Mouse (Mus musculus) intestine, embryonic 15.5 days (tissue): ENCODE data around the gene Pgap3. TPM values are rescaled to one million over a fixed set of nuclear protein-coding genes. Genes with fewer than 3 reads are reported as not detected.

Experiments used
- ATAC-seq: fragments of 200-750 bp; cut with Nextera tagmentation; 2 replicates; pipeline ENCODE4 v1.8.0; 2017; ENCODE audit warnings: moderate TSS enrichment, moderate library complexity
- H3K27ac ChIP-seq: fragments of 300-500 bp; sonication (generic); 2 replicates; pipeline ENCODE4 v1.5.1; 2015; ENCODE audit warnings: mild to moderate bottlenecking, inconsistent platforms
- H3K27me3 ChIP-seq: fragments of 300-500 bp; sonication (generic); replicated peaks from 2 replicates; pipeline ENCODE4 v1.6.1; 2015; ENCODE audit warnings: inconsistent platforms
- H3K36me3 ChIP-seq: fragments of 300-500 bp; sonication (generic); 2 replicates; pipeline ENCODE4 v1.6.1; 2015; ENCODE audit warnings: inconsistent platforms
- H3K4me1 ChIP-seq: fragments of 300-500 bp; sonication (generic); replicated peaks from 2 replicates; pipeline ENCODE4 v1.6.1; 2015; ENCODE audit warnings: inconsistent platforms
- H3K4me2 ChIP-seq: fragments of 300-500 bp; sonication (generic); replicated peaks from 2 replicates; pipeline ENCODE4 v1.6.1; 2015; ENCODE audit warnings: mild to moderate bottlenecking, inconsistent platforms
- H3K4me3 ChIP-seq: fragments of 300-500 bp; sonication (generic); replicated peaks from 2 replicates; pipeline ENCODE4 v1.5.1; 2015; ENCODE audit warnings: inconsistent platforms
- H3K9ac ChIP-seq: fragments of 300-500 bp; sonication (generic); 2 replicates; pipeline ENCODE4 v1.6.1; 2015; ENCODE audit warnings: inconsistent platforms
- H3K9me3 ChIP-seq: fragments of 300-500 bp; sonication (generic); 2 replicates; pipeline ENCODE4 v1.6.1; 2016; ENCODE audit warnings: inconsistent platforms
- WGBS: fragments of 180-500 bp; shearing (Covaris S2); methylation state at CpG from one replicate; pipeline ENCODE4 v1.1.7; 2015; 5-methylcytosine and 5-hydroxymethylcytosine counted together
- polyA plus RNA-seq: library from polyadenylated mRNA; unstranded; fragments of >200 nt; fragmentation: Nextera tagmentation; extraction: Ambion mirVana; gene quantifications from 2 replicates; pipeline ENCODE4 v1.2.1, GENCODE M21; 2015

The Pgap3 gene
- polyA plus RNA-seq, 1 experiment from 2014 or later, result 15.5 TPM

GRCm38 (mm10) chr11:98347385-98348082, 52.8 kb downstream of the Pgap3 start:
- peaks cover 28% of the 10 kb centered on the region for H3K4me1 ChIP-seq
- no peak overlapping the region for H3K4me3 ChIP-seq
- 9% methylated on average over 11 of the region's 12 CpGs for WGBS
- no peak overlapping the region for H3K27ac ChIP-seq
- H3K9ac ChIP-seq, result no peak overlapping the region
- H3K27me3 ChIP-seq, result peaks cover 64% of the 10 kb centered on the region
- H3K4me2 ChIP-seq, result peak overlapping the region; percentile 89; the same call in 1 of the 2 replicates
- H3K36me3 ChIP-seq, result no peaks in the 10 kb centered on the region
- no peak for ATAC-seq
- H3K9me3 ChIP-seq, result no peaks in the 10 kb centered on the region

- H3K9ac ChIP-seq, result no peak overlapping the region
- H3K4me3 ChIP-seq, result no peak overlapping the region
- H3K4me1 ChIP-seq, result peaks cover 33% of the 10 kb centered on the region
- H3K27me3 ChIP-seq, result peaks cover 68% of the 10 kb centered on the region
- no peaks in the 10 kb centered on the region for H3K36me3 ChIP-seq
- no peak overlapping the region for H3K27ac ChIP-seq
- H3K4me2 ChIP-seq, result no peak overlapping the region
- WGBS, result 13% methylated on average over 9 of the region's 9 CpGs
- no peaks in the 10 kb centered on the region for H3K9me3 ChIP-seq
- ATAC-seq, result no peak
Measured at GRCm38 (mm10) chr11:98346168-98346567, 54.1 kb downstream of the Pgap3 start.

- H3K4me2 ChIP-seq, result peak overlapping the region; percentile 52
Measured at GRCm38 (mm10) chr11:98345253-98345652, 55.0 kb downstream of the Pgap3 start.

GRCm38 (mm10) chr11:98342000-98342945, 58.0 kb downstream of the Pgap3 start:
- 2% methylated on average over 29 of the region's 29 CpGs for WGBS
- Histone ChIP-seq H3K27ac (no peak overlapping the region), H3K9ac (peak overlapping the region; percentile 31; the same call in 1 of the 2 replicates)

More at GRCm38 (mm10) chr11:98345253-98345652, 55.0 kb downstream of the Pgap3 start:
- Histone ChIP-seq H3K27me3 (peaks cover 64% of the 10 kb centered on the region), H3K4me3 (0 out of 2 replicates have a peak overlapping the region, but pooled peaks have one; percentile 16), H3K4me1 (peaks cover 26% of the 10 kb centered on the region), H3K36me3 (no peaks in the 10 kb centered on the region), H3K9me3 (no peaks in the 10 kb centered on the region), H3K27ac (no peak overlapping the region), H3K9ac (no peak overlapping the region)
- 3% methylated on average over 14 of the region's 14 CpGs for WGBS
- no peak for ATAC-seq

GRCm38 (mm10) chr11:98341174-98341573, 59.1 kb downstream of the Pgap3 start:
- H3K9me3 ChIP-seq, result no peaks in the 10 kb centered on the region
- no peak overlapping the region for H3K27ac ChIP-seq
- no peak for ATAC-seq
- no peaks in the 10 kb centered on the region for H3K36me3 ChIP-seq
- peaks cover 30% of the 10 kb centered on the region for H3K4me1 ChIP-seq
- no peak overlapping the region for H3K9ac ChIP-seq
- no peak overlapping the region for H3K4me3 ChIP-seq
- peaks cover 66% of the 10 kb centered on the region for H3K27me3 ChIP-seq
- H3K4me2 ChIP-seq, result no peak overlapping the region
- 59% methylated on average over 4 of the region's 4 CpGs for WGBS

More at GRCm38 (mm10) chr11:98342000-98342945, 58.0 kb downstream of the Pgap3 start:
- Histone ChIP-seq H3K9me3 (no peaks in the 10 kb centered on the region), H3K4me2 (peak overlapping the region; percentile 81), H3K4me3 (peak overlapping the region; percentile 39), H3K27me3 (peaks cover 64% of the 10 kb centered on the region), H3K36me3 (no peaks in the 10 kb centered on the region), H3K4me1 (peaks cover 30% of the 10 kb centered on the region)
- ATAC-seq, result peak; percentile 68

- Histone ChIP-seq H3K4me3 (no peak overlapping the region), H3K4me2 (no peak overlapping the region), H3K36me3 (no peaks in the 10 kb centered on the region), H3K4me1 (peaks cover 30% of the 10 kb centered on the region), H3K9me3 (no peaks in the 10 kb centered on the region), H3K27ac (no peak overlapping the region), H3K9ac (no peak overlapping the region), H3K27me3 (peaks cover 68% of the 10 kb centered on the region)
- ATAC-seq, result no peak
- 14% methylated on average over 4 of the region's 4 CpGs for WGBS
Measured at GRCm38 (mm10) chr11:98340597-98340996, 59.7 kb downstream of the Pgap3 start.

GRCm38 (mm10) chr11:98339679-98340287, 60.5 kb downstream of the Pgap3 start:
- WGBS, result 13% methylated on average over 11 of the region's 11 CpGs
- H3K27me3 ChIP-seq, result peaks cover 76% of the 10 kb centered on the region
- peaks cover 30% of the 10 kb centered on the region for H3K4me1 ChIP-seq
- no peak for ATAC-seq
- no peak overlapping the region for H3K9ac ChIP-seq
- no peaks in the 10 kb centered on the region for H3K9me3 ChIP-seq
- H3K27ac ChIP-seq, result no peak overlapping the region
- H3K36me3 ChIP-seq, result no peaks in the 10 kb centered on the region
- H3K4me2 ChIP-seq, result peak overlapping the region; percentile 99
- no peak overlapping the region for H3K4me3 ChIP-seq

- H3K9me3 ChIP-seq, result no peaks in the 10 kb centered on the region
- peak overlapping the region; percentile 99 for H3K4me2 ChIP-seq
- H3K4me3 ChIP-seq, result peak overlapping the region; percentile 52
- no peaks in the 10 kb centered on the region for H3K36me3 ChIP-seq
- H3K27ac ChIP-seq, result no peak overlapping the region
- H3K4me1 ChIP-seq, result peaks cover 37% of the 10 kb centered on the region
- WGBS, result under 1% methylated on average over 19 of the region's 19 CpGs
- ATAC-seq, result no peak
- peak overlapping the region; percentile 51 for H3K9ac ChIP-seq
- H3K27me3 ChIP-seq, result peaks cover 81% of the 10 kb centered on the region
Measured at GRCm38 (mm10) chr11:98339071-98339501, 61.2 kb downstream of the Pgap3 start.

Other genes with a start within 250 kb of the Pgap3 start
- gene Med1, start 207.2 kb downstream of the Pgap3 start, polyA plus RNA-seq, result 53.6 and 63.0 TPM in 2 replicates
- 8.5 and 9.4 TPM in 2 replicates for gene Cdk12, start 197.4 kb downstream of the Pgap3 start, polyA plus RNA-seq
- 0.09 TPM in 2 replicates for gene Neurod2, start 70.8 kb downstream of the Pgap3 start, polyA plus RNA-seq
- 52.2 and 68.9 TPM in 2 replicates for gene Ppp1r1b, start 52.1 kb downstream of the Pgap3 start, polyA plus RNA-seq
- 39.4 and 39.7 TPM in 2 replicates for gene Stard3, start 42.1 kb downstream of the Pgap3 start, polyA plus RNA-seq
- 0.25 TPM in 1 of 2 replicates, not detected in the other for gene Tcap, start 16.7 kb downstream of the Pgap3 start, polyA plus RNA-seq
- 0.19 TPM in 1 of 2 replicates, not detected in the other for gene Pnmt, start 14.0 kb downstream of the Pgap3 start, polyA plus RNA-seq
- gene Erbb2, start 12.0 kb upstream of the Pgap3 start, polyA plus RNA-seq, result 31.9 and 35.1 TPM in 2 replicates
- gene Mien1, start 38.5 kb upstream of the Pgap3 start, polyA plus RNA-seq, result 202 and 212 TPM in 2 replicates
- gene Grb7, start 45.9 kb upstream of the Pgap3 start, polyA plus RNA-seq, result 71.0 and 73.7 TPM in 2 replicates
- gene Ikzf3, start 145.5 kb upstream of the Pgap3 start, polyA plus RNA-seq, result 0.21 and 0.24 TPM in 2 replicates
- gene Zpbp2, start 150.6 kb upstream of the Pgap3 start, polyA plus RNA-seq, result 0.53 and 0.60 TPM in 2 replicates
- 50.5 and 55.2 TPM in 2 replicates for gene Ormdl3, start 186.9 kb upstream of the Pgap3 start, polyA plus RNA-seq
- gene Lrrc3c, start 197.8 kb upstream of the Pgap3 start, polyA plus RNA-seq, result not detected in 2 replicates
- gene Gm12355, start 225.2 kb upstream of the Pgap3 start, polyA plus RNA-seq, result 0.99 and 1.0 TPM in 2 replicates
- not detected in 2 replicates for gene Gsdma3, start 225.9 kb upstream of the Pgap3 start, polyA plus RNA-seq
- gene Gsdma2, start 246.3 kb upstream of the Pgap3 start, polyA plus RNA-seq, result 0.20 and 0.21 TPM in 2 replicates